Mouse (Mus musculus) embryonic facial prominence, embryonic 15.5 days (tissue): Measurements from ENCODE around the gene Sema3c. TPM values are rescaled to one million over a fixed set of nuclear protein-coding genes. Genes with fewer than 3 reads are reported as not detected.

Experiments used
- ATAC-seq: fragments of 200-750 bp; cut with Nextera tagmentation; 2 replicates; pipeline ENCODE4 v1.8.0; 2017; ENCODE audit warnings: low read depth, moderate TSS enrichment; ENCODE audit not compliant: insufficient number of reproducible peaks, low FRiP score, low TSS enrichment
- H3K27ac ChIP-seq: fragments of 300-500 bp; sonication (generic); replicated peaks from 2 replicates; pipeline ENCODE4 v1.5.1; 2015; ENCODE audit warnings: mild to moderate bottlenecking, inconsistent platforms
- H3K27me3 ChIP-seq: fragments of 300-500 bp; sonication (generic); 2 replicates; pipeline ENCODE4 v1.6.1; 2015; ENCODE audit warnings: inconsistent platforms
- H3K36me3 ChIP-seq: fragments of 300-500 bp; sonication (generic); 2 replicates; pipeline ENCODE4 v1.6.1; 2015; ENCODE audit warnings: mild to moderate bottlenecking, inconsistent platforms
- H3K4me1 ChIP-seq: fragments of 300-500 bp; sonication (generic); 2 replicates; pipeline ENCODE4 v1.6.1; 2015; ENCODE audit warnings: inconsistent platforms
- H3K4me2 ChIP-seq: fragments of 300-500 bp; sonication (generic); replicated peaks from 2 replicates; pipeline ENCODE4 v1.6.1; 2015; ENCODE audit warnings: mild to moderate bottlenecking, inconsistent platforms
- H3K4me3 ChIP-seq: fragments of 300-500 bp; sonication (generic); replicated peaks from 2 replicates; pipeline ENCODE4 v1.5.1; 2015; ENCODE audit warnings: mild to moderate bottlenecking, inconsistent platforms
- H3K9ac ChIP-seq: fragments of 300-500 bp; sonication (generic); 2 replicates; pipeline ENCODE4 v1.6.1; 2015; ENCODE audit warnings: inconsistent platforms
- H3K9me3 ChIP-seq: fragments of 300-500 bp; sonication (generic); replicated peaks from 2 replicates; pipeline ENCODE4 v1.6.1; 2016; ENCODE audit warnings: inconsistent platforms
- WGBS: fragments of 180-500 bp; shearing (Covaris S2); methylation state at CpG from one replicate; pipeline ENCODE4 v1.1.7; 2015; 5-methylcytosine and 5-hydroxymethylcytosine counted together
- polyA plus RNA-seq: library from polyadenylated mRNA; unstranded; fragments of >200 nt; fragmentation: Nextera tagmentation; extraction: Ambion mirVana; gene quantifications from 2 replicates; pipeline ENCODE4 v1.2.1, GENCODE M21; 2015

The Sema3c gene
- polyA plus RNA-seq, 1 experiment from 2014 or later = 38.5 TPM

- no peak for ATAC-seq
- Histone ChIP-seq H3K27me3 (no peaks in the 10 kb centered on the region), H3K36me3 (no peaks in the 10 kb centered on the region), H3K27ac (no peak overlapping the region), H3K4me1 (peaks cover 14% of the 10 kb centered on the region), H3K4me3 (no peak overlapping the region), H3K9ac (no peak overlapping the region), H3K9me3 (no peaks in the 10 kb centered on the region), H3K4me2 (no peak overlapping the region)
- 18% methylated on average over 1 of the region's 1 CpGs for WGBS
Observed at GRCm38 (mm10) chr5:17648865-17649542, 74.9 kb downstream of the Sema3c start.

GRCm38 (mm10) chr5:17661223-17661622 is 87.1 kb downstream of the Sema3c start:
- Histone ChIP-seq H3K4me1 (no peaks in the 10 kb centered on the region), H3K27me3 (no peaks in the 10 kb centered on the region), H3K9me3 (no peaks in the 10 kb centered on the region), H3K4me3 (no peak overlapping the region), H3K36me3 (no peaks in the 10 kb centered on the region), H3K4me2 (no peak overlapping the region), H3K27ac (no peak overlapping the region), H3K9ac (no peak overlapping the region)
- no peak for ATAC-seq
- WGBS = 75% methylated on average over 3 of the region's 3 CpGs

GRCm38 (mm10) chr5:17671356-17671755 is 97.3 kb downstream of the Sema3c start:
- no peak overlapping the region for H3K4me3 ChIP-seq
- H3K27me3 ChIP-seq = no peaks in the 10 kb centered on the region
- H3K36me3 ChIP-seq = no peaks in the 10 kb centered on the region
- no peak for ATAC-seq
- no peak overlapping the region for H3K9ac ChIP-seq
- no peak overlapping the region for H3K27ac ChIP-seq
- no peak overlapping the region for H3K4me2 ChIP-seq
- no peaks in the 10 kb centered on the region for H3K9me3 ChIP-seq
- H3K4me1 ChIP-seq = no peaks in the 10 kb centered on the region

GRCm38 (mm10) chr5:17680862-17681261 is 106.8 kb downstream of the Sema3c start:
- H3K27ac ChIP-seq = no peak overlapping the region
- H3K4me2 ChIP-seq = no peak overlapping the region
- no peak overlapping the region for H3K9ac ChIP-seq
- H3K9me3 ChIP-seq = no peaks in the 10 kb centered on the region
- no peak for ATAC-seq
- no peaks in the 10 kb centered on the region for H3K36me3 ChIP-seq
- WGBS = 84% methylated on average over 2 of the region's 2 CpGs
- H3K4me3 ChIP-seq = no peak overlapping the region
- no peaks in the 10 kb centered on the region for H3K4me1 ChIP-seq
- no peaks in the 10 kb centered on the region for H3K27me3 ChIP-seq

- peak; percentile 80 for ATAC-seq
- 21% methylated on average over 2 of the region's 2 CpGs for WGBS
Observed at GRCm38 (mm10) chr5:17689121-17689520, 115.0 kb downstream of the Sema3c start.

GRCm38 (mm10) chr5:17689604-17690003 is 115.5 kb downstream of the Sema3c start:
- H3K9ac ChIP-seq = no peak overlapping the region
- 22% methylated on average over 5 of the region's 5 CpGs for WGBS
- H3K36me3 ChIP-seq = no peaks in the 10 kb centered on the region
- no peaks in the 10 kb centered on the region for H3K9me3 ChIP-seq
- H3K27me3 ChIP-seq = no peaks in the 10 kb centered on the region
- H3K4me2 ChIP-seq = 0 out of 2 replicates have a peak overlapping the region, but pooled peaks have one; percentile 10
- H3K4me3 ChIP-seq = no peak overlapping the region
- peak; percentile 85 for ATAC-seq
- peaks cover 10% of the 10 kb centered on the region for H3K4me1 ChIP-seq
- H3K27ac ChIP-seq = peak overlapping the region; percentile 85

More at GRCm38 (mm10) chr5:17689121-17689520, 115.0 kb downstream of the Sema3c start:
- peak overlapping the region; percentile 85 for H3K27ac ChIP-seq
- H3K27me3 ChIP-seq = no peaks in the 10 kb centered on the region
- H3K4me3 ChIP-seq = no peak overlapping the region
- H3K4me2 ChIP-seq = 0 out of 2 replicates have a peak overlapping the region, but pooled peaks have one; percentile 10
- no peaks in the 10 kb centered on the region for H3K9me3 ChIP-seq
- H3K4me1 ChIP-seq = peaks cover 10% of the 10 kb centered on the region
- no peaks in the 10 kb centered on the region for H3K36me3 ChIP-seq
- no peak overlapping the region for H3K9ac ChIP-seq

- Histone ChIP-seq H3K4me3 (no peak overlapping the region), H3K9ac (no peak overlapping the region), H3K9me3 (no peaks in the 10 kb centered on the region), H3K27me3 (no peaks in the 10 kb centered on the region), H3K27ac (no peak overlapping the region), H3K4me1 (0 out of 2 replicates have a peak, but pooled peaks cover 3% of the 10 kb centered on the region), H3K4me2 (no peak overlapping the region), H3K36me3 (no peaks in the 10 kb centered on the region)
- WGBS = 59% methylated on average over 2 of the region's 2 CpGs
- no peak for ATAC-seq
Observed at GRCm38 (mm10) chr5:17695366-17695765, 121.3 kb downstream of the Sema3c start.

GRCm38 (mm10) chr5:17698905-17699304 is 124.8 kb downstream of the Sema3c start:
- Histone ChIP-seq H3K9me3 (no peaks in the 10 kb centered on the region), H3K4me3 (no peak overlapping the region), H3K9ac (no peak overlapping the region), H3K27ac (no peak overlapping the region), H3K4me2 (no peak overlapping the region), H3K4me1 (0 out of 2 replicates have a peak, but pooled peaks cover 3% of the 10 kb centered on the region), H3K27me3 (no peaks in the 10 kb centered on the region), H3K36me3 (no peaks in the 10 kb centered on the region)
- ATAC-seq = no peak
- 70% methylated on average over 2 of the region's 2 CpGs for WGBS

GRCm38 (mm10) chr5:17704160-17704559 is 130.1 kb downstream of the Sema3c start:
- Histone ChIP-seq H3K4me2 (no peak overlapping the region), H3K9ac (no peak overlapping the region), H3K27ac (no peak overlapping the region), H3K27me3 (no peaks in the 10 kb centered on the region), H3K36me3 (no peaks in the 10 kb centered on the region), H3K4me1 (no peaks in the 10 kb centered on the region), H3K4me3 (no peak overlapping the region), H3K9me3 (no peaks in the 10 kb centered on the region)
- ATAC-seq = no peak
- WGBS = 29% methylated on average over 3 of the region's 3 CpGs

GRCm38 (mm10) chr5:17707086-17707485 is 133.0 kb downstream of the Sema3c start:
- Histone ChIP-seq H3K9me3 (no peaks in the 10 kb centered on the region), H3K4me2 (no peak overlapping the region), H3K9ac (no peak overlapping the region), H3K27me3 (no peaks in the 10 kb centered on the region), H3K36me3 (no peaks in the 10 kb centered on the region), H3K4me3 (no peak overlapping the region), H3K27ac (no peak overlapping the region), H3K4me1 (no peaks in the 10 kb centered on the region)
- no peak for ATAC-seq
- WGBS = 58% methylated on average over 3 of the region's 3 CpGs

- Histone ChIP-seq H3K4me3 (no peak overlapping the region), H3K4me2 (no peak overlapping the region), H3K27me3 (no peaks in the 10 kb centered on the region), H3K9me3 (no peaks in the 10 kb centered on the region), H3K9ac (no peak overlapping the region), H3K4me1 (no peaks in the 10 kb centered on the region), H3K27ac (no peak overlapping the region), H3K36me3 (no peaks in the 10 kb centered on the region)
- ATAC-seq = no peak
- WGBS = 61% methylated on average over 4 of the region's 4 CpGs
Observed at GRCm38 (mm10) chr5:17712374-17712773, 138.3 kb downstream of the Sema3c start.

GRCm38 (mm10) chr5:17715206-17715605 is 141.1 kb downstream of the Sema3c start:
- no peak overlapping the region for H3K9ac ChIP-seq
- ATAC-seq = no peak
- no peaks in the 10 kb centered on the region for H3K27me3 ChIP-seq
- H3K36me3 ChIP-seq = no peaks in the 10 kb centered on the region
- WGBS = 88% methylated on average over 1 of the region's 1 CpGs
- H3K9me3 ChIP-seq = no peaks in the 10 kb centered on the region
- H3K4me3 ChIP-seq = no peak overlapping the region
- no peaks in the 10 kb centered on the region for H3K4me1 ChIP-seq
- no peak overlapping the region for H3K27ac ChIP-seq
- H3K4me2 ChIP-seq = no peak overlapping the region
